Mouse (Mus musculus): Measurements from ENCODE around the gene Gm42791.

GRCm38 (mm10) chr5:148912262-148912661 is 82.7 kb downstream of the Gm42791 start:
- TF ChIP-seq CTCF (conservative IDR thresholded peaks at IDR 0.05; ENCODE audit: insufficient read depth, insufficient read length, low read depth, low read length) (no peak), POLR2A (IDR thresholded peaks at IDR 0.05; ENCODE audit: low read depth, low read length) (no peak)
